Mouse (Mus musculus) lung, embryonic 14.5 days (tissue): Measurements from ENCODE around the gene Hist2h2bb. TPM values are rescaled to one million over a fixed set of nuclear protein-coding genes. Genes with fewer than 3 reads are reported as not detected.
A peak's percentile ranks its signal among the peaks of the same experiment; 100 is the strongest.

Experiments used
- ATAC-seq: fragments of 200-750 bp; cut with Nextera tagmentation; 2 replicates; pipeline ENCODE4 v1.8.0; 2017; ENCODE audit warnings: mild to moderate bottlenecking, moderate TSS enrichment, moderate library complexity; ENCODE audit not compliant: insufficient read depth
- DNase-seq: peaks from one replicate; pipeline ENCODE4 v3.0.0-alpha.2; 2015
- H3K27ac ChIP-seq: fragments of 300-500 bp; sonication (generic); 2 replicates; pipeline ENCODE4 v1.5.1; 2014; ENCODE audit warnings: low read depth, mild to moderate bottlenecking, moderate library complexity
- H3K27me3 ChIP-seq: fragments of 300-500 bp; sonication (generic); 2 replicates; pipeline ENCODE4 v1.6.1; 2014; ENCODE audit warnings: low read length, control low read depth; ENCODE audit not compliant: insufficient read depth
- H3K36me3 ChIP-seq: fragments of 300-500 bp; sonication (generic); 2 replicates; pipeline ENCODE4 v1.6.1; 2014; ENCODE audit warnings: control low read depth; ENCODE audit not compliant: insufficient read depth
- H3K4me1 ChIP-seq: fragments of 300-500 bp; sonication (generic); 2 replicates; pipeline ENCODE4 v1.6.1; 2014; ENCODE audit warnings: antibody characterized with exemption, control low read depth; ENCODE audit not compliant: insufficient read depth
- H3K4me2 ChIP-seq: fragments of 300-500 bp; sonication (generic); 2 replicates; pipeline ENCODE4 v1.6.1; 2014; ENCODE audit warnings: mild to moderate bottlenecking
- H3K4me3 ChIP-seq: fragments of 300-500 bp; sonication (generic); 2 replicates; pipeline ENCODE4 v1.5.1; 2014; ENCODE audit warnings: low read depth, low read length
- H3K9ac ChIP-seq: fragments of 300-500 bp; sonication (generic); 2 replicates; pipeline ENCODE4 v1.6.1; 2014
- H3K9me3 ChIP-seq: fragments of 300-500 bp; sonication (generic); 2 replicates; pipeline ENCODE4 v1.6.1; 2016; ENCODE audit warnings: low read depth, low read length, control low read depth
- CTCF ChIP-seq: IDR thresholded peaks from 2 replicates; pipeline ENCODE4 v1.5.1; 2016; ENCODE audit warnings: antibody characterized with exemption, low read depth
- WGBS: fragments of 180-500 bp; shearing (Covaris S2); extraction: QIAGEN DNeasy Blood & Tissue Kit; methylation state at CpG from one replicate; pipeline ENCODE4 v1.1.7; 2014; 5-methylcytosine and 5-hydroxymethylcytosine counted together
- polyA plus RNA-seq: library from polyadenylated mRNA; unstranded; fragments of >200 nt; fragmentation: Nextera tagmentation; extraction: Ambion mirVana; gene quantifications from 2 replicates; pipeline ENCODE4 v1.2.1, GENCODE M21; 2014

Gene Hist2h2bb
- polyA plus RNA-seq, 1 experiment from 2014 or later: 23.2 TPM

- H3K4me2 ChIP-seq: peak overlapping the region; percentile 70
- H3K4me1 ChIP-seq: peaks cover 5% of the 10 kb centered on the region
- no peak overlapping the region for H3K27ac ChIP-seq
- 36% methylated on average over 4 of the region's 4 CpGs for WGBS
- no peak for TF ChIP-seq CTCF
- H3K4me3 ChIP-seq: peak overlapping the region; percentile 52
- no peaks in the 10 kb centered on the region for H3K9me3 ChIP-seq
- no peaks in the 10 kb centered on the region for H3K36me3 ChIP-seq
- DNase-seq: no peak
- peaks cover 3% of the 10 kb centered on the region; the same call in 1 of the 2 replicates for H3K27me3 ChIP-seq
- 0 out of 2 replicates have a peak overlapping the region, but pooled peaks have one; percentile 62 for H3K9ac ChIP-seq
- ATAC-seq: no peak
These were observed 20.6 kb upstream of the Hist2h2bb start for GRCm38 (mm10) chr3:96249034-96249345.

GRCm38 (mm10) chr3:96250890-96251289 lies 18.7 kb upstream of the Hist2h2bb start:
- H3K4me3 ChIP-seq: no peak overlapping the region
- no peak overlapping the region for H3K4me2 ChIP-seq
- no peaks in the 10 kb centered on the region for H3K4me1 ChIP-seq
- ATAC-seq: no peak
- WGBS: 63% methylated on average over 3 of the region's 3 CpGs
- no peak for DNase-seq
- no peak overlapping the region for H3K27ac ChIP-seq
- peaks cover 3% of the 10 kb centered on the region; the same call in 1 of the 2 replicates for H3K27me3 ChIP-seq
- no peak for TF ChIP-seq CTCF
- no peaks in the 10 kb centered on the region for H3K36me3 ChIP-seq
- no peaks in the 10 kb centered on the region for H3K9me3 ChIP-seq
- H3K9ac ChIP-seq: no peak overlapping the region

- no peak for ATAC-seq
- H3K4me1 ChIP-seq: no peaks in the 10 kb centered on the region
- H3K36me3 ChIP-seq: no peaks in the 10 kb centered on the region
- no peak overlapping the region for H3K9ac ChIP-seq
- 84% methylated on average over 3 of the region's 3 CpGs for WGBS
- no peak for TF ChIP-seq CTCF
- no peak overlapping the region for H3K27ac ChIP-seq
- H3K4me2 ChIP-seq: no peak overlapping the region
- H3K9me3 ChIP-seq: no peaks in the 10 kb centered on the region
- H3K27me3 ChIP-seq: peaks cover 3% of the 10 kb centered on the region; the same call in 1 of the 2 replicates
- no peak for DNase-seq
- H3K4me3 ChIP-seq: no peak overlapping the region
These were observed 17.8 kb upstream of the Hist2h2bb start for GRCm38 (mm10) chr3:96251787-96252186.

- no peak overlapping the region for H3K4me3 ChIP-seq
- no peak overlapping the region for H3K27ac ChIP-seq
- peak overlapping the region; percentile 20; the same call in 1 of the 2 replicates for H3K4me2 ChIP-seq
- TF ChIP-seq CTCF: no peak
- no peaks in the 10 kb centered on the region for H3K4me1 ChIP-seq
- no peak overlapping the region for H3K9ac ChIP-seq
- no peaks in the 10 kb centered on the region for H3K36me3 ChIP-seq
- 35% methylated on average over 10 of the region's 10 CpGs for WGBS
- DNase-seq: peak; percentile 55
- no peaks in the 10 kb centered on the region for H3K9me3 ChIP-seq
- peaks cover 3% of the 10 kb centered on the region; the same call in 1 of the 2 replicates for H3K27me3 ChIP-seq
- ATAC-seq: peak; percentile 67
These were observed 14.7 kb upstream of the Hist2h2bb start for GRCm38 (mm10) chr3:96254683-96255355.

GRCm38 (mm10) chr3:96255926-96256593 lies 13.5 kb upstream of the Hist2h2bb start:
- no peaks in the 10 kb centered on the region for H3K4me1 ChIP-seq
- TF ChIP-seq CTCF: no peak
- H3K4me2 ChIP-seq: 0 out of 2 replicates have a peak overlapping the region, but pooled peaks have one; percentile 6
- H3K27ac ChIP-seq: peak overlapping the region; percentile 33; the same call in 1 of the 2 replicates
- 56% methylated on average over 5 of the region's 5 CpGs for WGBS
- H3K9ac ChIP-seq: no peak overlapping the region
- peaks cover 3% of the 10 kb centered on the region; the same call in 1 of the 2 replicates for H3K27me3 ChIP-seq
- ATAC-seq: no peak
- no peak for DNase-seq
- no peak overlapping the region for H3K4me3 ChIP-seq
- H3K9me3 ChIP-seq: no peaks in the 10 kb centered on the region
- H3K36me3 ChIP-seq: no peaks in the 10 kb centered on the region

GRCm38 (mm10) chr3:96257190-96257589 lies 12.4 kb upstream of the Hist2h2bb start:
- DNase-seq (peak; percentile 11), ATAC-seq (no peak)
- Histone ChIP-seq H3K4me2 (no peak overlapping the region), H3K4me1 (peaks cover 3% of the 10 kb centered on the region; the same call in 1 of the 2 replicates), H3K4me3 (no peak overlapping the region), H3K36me3 (no peaks in the 10 kb centered on the region), H3K27ac (no peak overlapping the region), H3K9me3 (no peaks in the 10 kb centered on the region), H3K27me3 (peaks cover 3% of the 10 kb centered on the region; the same call in 1 of the 2 replicates), H3K9ac (no peak overlapping the region)
- 54% methylated on average over 3 of the region's 3 CpGs for WGBS
- no peak for TF ChIP-seq CTCF

- H3K4me3 ChIP-seq: no peak overlapping the region
- ATAC-seq (no peak), DNase-seq (no peak)
- H3K4me2 ChIP-seq: no peak overlapping the region
- no peaks in the 10 kb centered on the region for H3K9me3 ChIP-seq
- no peak for TF ChIP-seq CTCF
- H3K36me3 ChIP-seq: no peaks in the 10 kb centered on the region
- H3K27ac ChIP-seq: no peak overlapping the region
- no peak overlapping the region for H3K9ac ChIP-seq
- H3K4me1 ChIP-seq: peaks cover 3% of the 10 kb centered on the region; the same call in 1 of the 2 replicates
- WGBS: 87% methylated on average over 5 of the region's 5 CpGs
- no peaks in the 10 kb centered on the region for H3K27me3 ChIP-seq
These were observed 9.3 kb upstream of the Hist2h2bb start for GRCm38 (mm10) chr3:96260220-96260619.
